Mouse (Mus musculus) right cerebral cortex, postnatal 10 days (tissue): ENCODE measurements at regions not wholly inside any gene's neighbourhood (a gene's known extent, or its start where the extent isn't known, plus 50 kb on each side); places are given as distances from the start of the nearest gene placed in this dataset.

ENCODE experiments used
- DNase-seq, 2 experiments: peaks; one replicate each; pipeline ENCODE4 v3.0.0; 2021; ENCODE audit warnings: low spot score in 2 of 2

GRCm38 (mm10) chr19:28732998-28733397 is 53.1 kb upstream of the Glis3 start:
- no peak for DNase-seq

GRCm38 (mm10) chr19:28733781-28734180 is 53.9 kb upstream of the Glis3 start:
- no peak for DNase-seq

- peak; percentile 50 to 52 for DNase-seq
Measured at GRCm38 (mm10) chr19:28743176-28743793, 63.4 kb upstream of the Glis3 start.

- DNase-seq, result no peak
Measured at GRCm38 (mm10) chr19:28745105-28745504, 65.2 kb upstream of the Glis3 start.

- DNase-seq, result no peak
Measured at GRCm38 (mm10) chr19:28745534-28745933, 65.7 kb upstream of the Glis3 start.

GRCm38 (mm10) chr19:28751091-28751490 is 71.2 kb upstream of the Glis3 start:
- DNase-seq, result no peak

- DNase-seq, result peak; percentile 88 to 89
Measured at GRCm38 (mm10) chr19:28758854-28759253, 76.0 kb upstream of the Slc1a1 start.

GRCm38 (mm10) chr19:28764795-28765360 is 70.0 kb upstream of the Slc1a1 start:
- no peak for DNase-seq

GRCm38 (mm10) chr19:28768218-28768617 is 66.6 kb upstream of the Slc1a1 start:
- peak; percentile 55 to 58 for DNase-seq

- DNase-seq, result no peak
Measured at GRCm38 (mm10) chr19:28770419-28770818, 64.4 kb upstream of the Slc1a1 start.

- DNase-seq, result no peak
Measured at GRCm38 (mm10) chr19:28771836-28772235, 63.0 kb upstream of the Slc1a1 start.

- DNase-seq, result no peak
Measured at GRCm38 (mm10) chr19:28772840-28773570, 61.8 kb upstream of the Slc1a1 start.

GRCm38 (mm10) chr19:28776868-28777267 is 58.0 kb upstream of the Slc1a1 start:
- peak; percentile 44 to 53 for DNase-seq

- no peak for DNase-seq
Measured at GRCm38 (mm10) chr19:28777674-28778073, 57.2 kb upstream of the Slc1a1 start.

GRCm38 (mm10) chr19:28778386-28778785 is 56.5 kb upstream of the Slc1a1 start:
- no peak for DNase-seq

GRCm38 (mm10) chr19:28781971-28782370 is 52.9 kb upstream of the Slc1a1 start:
- DNase-seq, result no peak
